Mouse (Mus musculus) bone marrow macrophage, adult 2 months (primary cell): ENCODE data around the gene Pde5a.

Source experiments
- CTCF ChIP-seq: IDR thresholded peaks from 2 replicates; pipeline ENCODE4 v1.5.1; 2012; ENCODE audit warnings: low read depth, mild to moderate bottlenecking, low read length, moderate library complexity
- POLR2A ChIP-seq: IDR thresholded peaks from 2 replicates; pipeline ENCODE4 v1.6.1; 2012; ENCODE audit warnings: mild to moderate bottlenecking, low read depth, low read length, borderline replicate concordance

DNA sequence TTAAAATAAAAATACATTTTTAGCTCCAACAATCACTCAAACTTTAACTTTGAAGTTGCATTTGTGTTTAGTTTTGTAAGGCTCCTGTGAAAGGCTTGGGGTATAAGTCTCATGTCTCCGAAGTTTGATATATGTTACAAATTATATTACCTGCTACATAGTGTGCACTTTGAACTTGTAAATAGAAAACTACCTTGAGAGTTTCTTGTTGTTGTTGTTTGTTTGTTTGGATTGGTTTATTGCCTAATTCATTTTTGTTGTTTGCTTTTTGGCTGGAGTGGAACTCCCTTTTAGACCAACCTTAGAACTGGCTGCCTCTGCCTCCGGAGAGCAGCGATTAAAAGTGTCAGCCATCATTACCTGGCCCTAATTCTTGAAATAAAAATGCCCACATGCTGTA is 166.0 kb downstream of the Pde5a start, which contains the start of gene Fabp2:
- TF ChIP-seq CTCF (no peak), POLR2A (no peak)
